Mouse (Mus musculus) C2C12 (cell line): ENCODE measurements around the gene Nop10. TPM values are rescaled to one million over a fixed set of nuclear protein-coding genes. Genes with fewer than 3 reads are reported as not detected.

ENCODE experiments used
- H3K27me3 ChIP-seq: one replicate; pipeline ENCODE4 v1.6.1; 2011; ENCODE audit not compliant: control insufficient read depth, insufficient read depth, insufficient read length
- H3K36me3 ChIP-seq: one replicate; pipeline ENCODE4 v1.6.1; 2011; ENCODE audit not compliant: control insufficient read depth, insufficient read depth
- H3K4me3 ChIP-seq: one replicate; pipeline ENCODE4 v1.5.1; 2011; ENCODE audit warnings: mild to moderate bottlenecking, control low read depth; ENCODE audit not compliant: poor library complexity, insufficient read depth, severe bottlenecking
- H3K79me2 ChIP-seq: one replicate; pipeline ENCODE4 v1.6.1; 2011; ENCODE audit not compliant: control insufficient read depth, insufficient read depth
- H3K79me3 ChIP-seq: one replicate; pipeline ENCODE4 v1.6.1; 2011; ENCODE audit warnings: low read depth, control low read depth
- H3ac ChIP-seq: one replicate; pipeline ENCODE3; 2011; ENCODE audit warnings: low read depth; ENCODE audit not compliant: control insufficient read depth, insufficient read length
- CEBPB ChIP-seq: IDR thresholded peaks from one replicate; pipeline ENCODE4 v1.6.1; 2011; ENCODE audit warnings: low read depth, mild to moderate bottlenecking, control low read depth, moderate library complexity
- CTCF ChIP-seq: IDR thresholded peaks from one replicate; pipeline ENCODE4 v1.5.1; 2011; ENCODE audit not compliant: control insufficient read depth, insufficient read depth, insufficient read length
- FOSL1 ChIP-seq: IDR thresholded peaks from one replicate; pipeline ENCODE4 v1.8.0; 2011; ENCODE audit warnings: mild to moderate bottlenecking, low read length; ENCODE audit not compliant: poor library complexity, insufficient read depth, severe bottlenecking
- MAX ChIP-seq: IDR thresholded peaks from one replicate; pipeline ENCODE4 v1.6.1; 2011; ENCODE audit warnings: mild to moderate bottlenecking, control low read depth
- MYOD1 ChIP-seq: IDR thresholded peaks from one replicate; pipeline ENCODE4 v1.6.1; 2011; ENCODE audit warnings: low read depth; ENCODE audit not compliant: control insufficient read depth, insufficient read length
- MYOG ChIP-seq: IDR thresholded peaks from one replicate; pipeline ENCODE4 v1.6.1; 2011; ENCODE audit not compliant: control insufficient read depth, insufficient read length; ENCODE audit errors: extremely low read depth
- USF1 ChIP-seq: IDR thresholded peaks from one replicate; pipeline ENCODE4 v1.6.1; 2011; ENCODE audit warnings: low read depth, mild to moderate bottlenecking, control low read depth, moderate library complexity
- polyA plus RNA-seq: library from polyadenylated mRNA; unstranded; fragments of >200 nt; fragmentation: generic; extraction: Trizol; gene quantifications from one replicate; pipeline ENCODE4 v1.2.1, GENCODE M21; 2012; ENCODE audit warnings: missing spikeins

Nop10 gene
- polyA plus RNA-seq, 1 experiment, result 139 TPM

GRCm38 (mm10) chr2:112289507-112289906, 27.8 kb downstream of the Nop10 start:
- Histone ChIP-seq H3K79me2 (no peaks in the 10 kb centered on the region), H3K36me3 (no peaks in the 10 kb centered on the region), H3K27me3 (no peaks in the 10 kb centered on the region), H3K79me3 (no peaks in the 10 kb centered on the region), H3K4me3 (no peak overlapping the region), H3ac (no peak overlapping the region)
- no peak for TF ChIP-seq MYOG
- no peak for TF ChIP-seq USF1
- no peak for TF ChIP-seq CEBPB
- no peak for TF ChIP-seq MYOD1
- TF ChIP-seq CTCF, result no peak
- TF ChIP-seq MAX, result no peak
- TF ChIP-seq FOSL1, result no peak

- H3K4me3 ChIP-seq, result no peak overlapping the region
- H3ac ChIP-seq, result no peak overlapping the region
- TF ChIP-seq USF1 (no peak), MAX (no peak), MYOD1 (no peak), FOSL1 (no peak), CTCF (no peak)
- no peaks in the 10 kb centered on the region for H3K79me2 ChIP-seq
- no peaks in the 10 kb centered on the region for H3K36me3 ChIP-seq
- no peaks in the 10 kb centered on the region for H3K27me3 ChIP-seq
- no peaks in the 10 kb centered on the region for H3K79me3 ChIP-seq
Observed at GRCm38 (mm10) chr2:112292823-112293222, 31.1 kb downstream of the Nop10 start.

GRCm38 (mm10) chr2:112296211-112296610, 34.5 kb downstream of the Nop10 start:
- no peaks in the 10 kb centered on the region for H3K27me3 ChIP-seq
- H3ac ChIP-seq, result no peak overlapping the region
- no peaks in the 10 kb centered on the region for H3K79me2 ChIP-seq
- no peaks in the 10 kb centered on the region for H3K36me3 ChIP-seq
- H3K4me3 ChIP-seq, result no peak overlapping the region
- H3K79me3 ChIP-seq, result no peaks in the 10 kb centered on the region
- no peak for TF ChIP-seq FOSL1
- no peak for TF ChIP-seq CEBPB
- TF ChIP-seq CTCF, result no peak
- no peak for TF ChIP-seq MAX
- TF ChIP-seq USF1, result no peak
- TF ChIP-seq MYOD1, result no peak

GRCm38 (mm10) chr2:112298221-112298620, 36.5 kb downstream of the Nop10 start:
- Histone ChIP-seq H3K36me3 (no peaks in the 10 kb centered on the region), H3K79me3 (no peaks in the 10 kb centered on the region)

GRCm38 (mm10) chr2:112308671-112309070, 46.9 kb downstream of the Nop10 start:
- Histone ChIP-seq H3K4me3 (no peak overlapping the region), H3K79me2 (no peaks in the 10 kb centered on the region), H3K79me3 (no peaks in the 10 kb centered on the region), H3ac (no peak overlapping the region), H3K27me3 (no peaks in the 10 kb centered on the region), H3K36me3 (no peaks in the 10 kb centered on the region)
- TF ChIP-seq FOSL1, result peak; percentile 21
- no peak for TF ChIP-seq MYOD1

More at GRCm38 (mm10) chr2:112298221-112298620, 36.5 kb downstream of the Nop10 start:
- Histone ChIP-seq H3K79me2 (no peaks in the 10 kb centered on the region), H3K27me3 (no peaks in the 10 kb centered on the region), H3ac (no peak overlapping the region), H3K4me3 (no peak overlapping the region)
- TF ChIP-seq MYOD1 (no peak), FOSL1 (no peak), USF1 (no peak), MYOG (no peak), CEBPB (no peak), MAX (no peak), CTCF (no peak)

GRCm38 (mm10) chr2:112309161-112309600, 47.5 kb downstream of the Nop10 start:
- no peaks in the 10 kb centered on the region for H3K36me3 ChIP-seq
- no peak overlapping the region for H3ac ChIP-seq
- H3K27me3 ChIP-seq, result no peaks in the 10 kb centered on the region
- H3K79me3 ChIP-seq, result no peaks in the 10 kb centered on the region
- TF ChIP-seq FOSL1 (no peak), CTCF (no peak), MYOD1 (no peak), CEBPB (no peak), USF1 (no peak), MAX (no peak)
- H3K4me3 ChIP-seq, result no peak overlapping the region
- H3K79me2 ChIP-seq, result no peaks in the 10 kb centered on the region

Other genes starting within 250 kb of the Nop10 start
- not detected for gene Olfr1310, start 249.2 kb upstream of the Nop10 start, polyA plus RNA-seq
- gene Olfr1311, start 237.5 kb upstream of the Nop10 start, polyA plus RNA-seq, result not detected
- gene Olfr1312, start 211.7 kb upstream of the Nop10 start, polyA plus RNA-seq, result not detected
- gene Olfr1313, start 184.1 kb upstream of the Nop10 start, polyA plus RNA-seq, result not detected
- not detected for gene Olfr1314, start 165.1 kb upstream of the Nop10 start, polyA plus RNA-seq
- gene Olfr1315-ps1, start 146.5 kb upstream of the Nop10 start, polyA plus RNA-seq, result not detected
- not detected for gene Olfr1316, start 126.9 kb upstream of the Nop10 start, polyA plus RNA-seq
- gene Olfr1317, start 121.6 kb upstream of the Nop10 start, polyA plus RNA-seq, result not detected
- 0.02 TPM for gene Olfr1318, start 107.7 kb upstream of the Nop10 start, polyA plus RNA-seq
- gene Lpcat4, start 22.5 kb upstream of the Nop10 start, polyA plus RNA-seq, result 28.0 TPM
- 0.02 TPM for gene Nutm1, start 2.6 kb upstream of the Nop10 start, polyA plus RNA-seq
- 4.4 TPM for gene Slc12a6, start 3.9 kb downstream of the Nop10 start, polyA plus RNA-seq
- gene Gm21985, start 4.4 kb downstream of the Nop10 start, polyA plus RNA-seq, result not detected
- gene Emc4, start 106.1 kb downstream of the Nop10 start, polyA plus RNA-seq, result 152 TPM
- gene Katnbl1, start 117.3 kb downstream of the Nop10 start, polyA plus RNA-seq, result 13.3 TPM
- 15.0 TPM for gene Emc7, start 193.1 kb downstream of the Nop10 start, polyA plus RNA-seq
- gene Chrm5, start 218.8 kb downstream of the Nop10 start, polyA plus RNA-seq, result not detected
- 19.9 TPM for gene Aven, start 231.0 kb downstream of the Nop10 start, polyA plus RNA-seq